Mouse (Mus musculus) neural tube, embryonic 11.5 days (tissue): Measurements from ENCODE around the gene Vstm5. TPM values are rescaled to one million over a fixed set of nuclear protein-coding genes. Genes with fewer than 3 reads are reported as not detected.

Source experiments
- ATAC-seq: fragments of 200-750 bp; cut with Nextera tagmentation; 2 replicates; pipeline ENCODE4 v1.8.0; 2017; ENCODE audit warnings: moderate number of reproducible peaks, mild to moderate bottlenecking, moderate TSS enrichment, moderate library complexity; ENCODE audit not compliant: insufficient read depth, low FRiP score, low TSS enrichment
- DNase-seq: peaks from one replicate; pipeline ENCODE4 v3.0.0-alpha.2; 2015; ENCODE audit warnings: low spot score
- H3K27ac ChIP-seq: fragments of 300-500 bp; sonication (generic); 2 replicates; pipeline ENCODE4 v1.5.1; 2014; ENCODE audit warnings: low read depth, mild to moderate bottlenecking, low read length
- H3K27me3 ChIP-seq: fragments of 300-500 bp; sonication (generic); 2 replicates; pipeline ENCODE4 v1.6.1; 2014; ENCODE audit warnings: mild to moderate bottlenecking, low read length, mixed read lengths; ENCODE audit not compliant: control insufficient read depth, insufficient read depth
- H3K36me3 ChIP-seq: fragments of 300-500 bp; sonication (generic); 2 replicates; pipeline ENCODE4 v1.6.1; 2014; ENCODE audit warnings: mild to moderate bottlenecking, low read length, moderate library complexity, mixed read lengths; ENCODE audit not compliant: control insufficient read depth, insufficient read depth
- H3K4me1 ChIP-seq: fragments of 300-500 bp; sonication (generic); 2 replicates; pipeline ENCODE4 v1.6.1; 2014; ENCODE audit warnings: low read length, mixed read lengths; ENCODE audit not compliant: control insufficient read depth, insufficient read depth
- H3K4me2 ChIP-seq: fragments of 300-500 bp; sonication (generic); 2 replicates; pipeline ENCODE4 v1.6.1; 2014; ENCODE audit warnings: low read depth, mild to moderate bottlenecking, moderate library complexity
- H3K4me3 ChIP-seq: fragments of 300-500 bp; sonication (generic); 2 replicates; pipeline ENCODE4 v1.5.1; 2014; ENCODE audit warnings: low read depth, low read length
- H3K9ac ChIP-seq: fragments of 300-500 bp; sonication (generic); 2 replicates; pipeline ENCODE4 v1.6.1; 2014; ENCODE audit warnings: mild to moderate bottlenecking, low read length
- H3K9me3 ChIP-seq: fragments of 300-500 bp; sonication (generic); 2 replicates; pipeline ENCODE4 v1.6.1; 2016; ENCODE audit warnings: low read length; ENCODE audit not compliant: control insufficient read depth
- WGBS: fragments of 180-500 bp; shearing (Covaris S2); extraction: QIAGEN DNeasy Blood & Tissue Kit; methylation state at CpG from one replicate; pipeline ENCODE4 v1.1.7; 2014; 5-methylcytosine and 5-hydroxymethylcytosine counted together
- polyA plus RNA-seq: library from polyadenylated mRNA; unstranded; fragments of >200 nt; fragmentation: Nextera tagmentation; extraction: Ambion mirVana; gene quantifications from 2 replicates; pipeline ENCODE4 v1.2.1, GENCODE M21; 2014

Vstm5 gene
- polyA plus RNA-seq, 1 experiment from 2014 or later, result 3.0 TPM

GRCm38 (mm10) chr9:15279139-15279648 is 40.3 kb downstream of the Vstm5 start:
- Histone ChIP-seq H3K4me1 (peaks cover 9% of the 10 kb centered on the region; the same call in 1 of the 2 replicates), H3K4me3 (peak overlapping the region; percentile 77), H3K9ac (peak overlapping the region; percentile 91), H3K9me3 (no peaks in the 10 kb centered on the region), H3K27me3 (no peaks in the 10 kb centered on the region), H3K36me3 (no peaks in the 10 kb centered on the region), H3K27ac (peak overlapping the region; percentile 61), H3K4me2 (peak overlapping the region; percentile 65)
- 10% methylated on average over 18 of the region's 19 CpGs for WGBS
- no peak for DNase-seq
- no peak for ATAC-seq

GRCm38 (mm10) chr9:15279649-15280490 is 41.0 kb downstream of the Vstm5 start, which contains the start of gene Med17:
Gene Med17 (minus strand): TSS chr9:15279931.
- Histone ChIP-seq H3K9ac (peak within 1 kb of the TSS; percentile 91), H3K4me1 (peaks cover 9% of the 10 kb centered on the region; the same call in 1 of the 2 replicates), H3K27me3 (no peaks in the 10 kb centered on the region), H3K27ac (peak within 1 kb of the TSS; percentile 61), H3K4me2 (peak within 1 kb of the TSS; percentile 76), H3K9me3 (no peaks in the 10 kb centered on the region), H3K4me3 (peak within 1 kb of the TSS; percentile 77), H3K36me3 (no peaks in the 10 kb centered on the region)
- peak; percentile 97 for ATAC-seq
- WGBS, result 1% methylated on average over 57 of the region's 57 CpGs
- DNase-seq, result peak; percentile 95

GRCm38 (mm10) chr9:15280491-15280879 is 41.6 kb downstream of the Vstm5 start:
- Histone ChIP-seq H3K4me1 (peaks cover 9% of the 10 kb centered on the region; the same call in 1 of the 2 replicates), H3K4me3 (peak overlapping the region; percentile 77), H3K27me3 (no peaks in the 10 kb centered on the region), H3K36me3 (no peaks in the 10 kb centered on the region), H3K9me3 (no peaks in the 10 kb centered on the region), H3K4me2 (peak overlapping the region; percentile 76), H3K9ac (peak overlapping the region; percentile 70), H3K27ac (peak overlapping the region; percentile 27; the same call in 1 of the 2 replicates)
- DNase-seq (no peak), ATAC-seq (peak; percentile 27)
- 54% methylated on average over 5 of the region's 5 CpGs for WGBS

- peaks cover 3% of the 10 kb centered on the region; the same call in 1 of the 2 replicates for H3K4me1 ChIP-seq
- H3K27me3 ChIP-seq, result no peaks in the 10 kb centered on the region
- WGBS, result 67% methylated on average over 3 of the region's 3 CpGs
- no peak overlapping the region for H3K4me2 ChIP-seq
- H3K36me3 ChIP-seq, result no peaks in the 10 kb centered on the region
- no peak overlapping the region for H3K4me3 ChIP-seq
- H3K9me3 ChIP-seq, result no peaks in the 10 kb centered on the region
- H3K9ac ChIP-seq, result no peak overlapping the region
- ATAC-seq, result no peak
- DNase-seq, result no peak
- H3K27ac ChIP-seq, result no peak overlapping the region
Observed at GRCm38 (mm10) chr9:15285443-15285842, 46.6 kb downstream of the Vstm5 start.

- no peak overlapping the region for H3K4me2 ChIP-seq
- no peak for ATAC-seq
- no peaks in the 10 kb centered on the region for H3K9me3 ChIP-seq
- H3K4me3 ChIP-seq, result no peak overlapping the region
- H3K27ac ChIP-seq, result no peak overlapping the region
- DNase-seq, result no peak
- H3K27me3 ChIP-seq, result no peaks in the 10 kb centered on the region
- H3K4me1 ChIP-seq, result no peaks in the 10 kb centered on the region
- 64% methylated on average over 6 of the region's 6 CpGs for WGBS
- H3K9ac ChIP-seq, result no peak overlapping the region
- H3K36me3 ChIP-seq, result no peaks in the 10 kb centered on the region
Observed at GRCm38 (mm10) chr9:15287846-15288245, 49.0 kb downstream of the Vstm5 start.

- no peak overlapping the region for H3K9ac ChIP-seq
- no peak overlapping the region for H3K4me2 ChIP-seq
- H3K36me3 ChIP-seq, result no peaks in the 10 kb centered on the region
- H3K27me3 ChIP-seq, result no peaks in the 10 kb centered on the region
- H3K4me1 ChIP-seq, result no peaks in the 10 kb centered on the region
- no peaks in the 10 kb centered on the region for H3K9me3 ChIP-seq
- WGBS, result 90% methylated on average over 3 of the region's 3 CpGs
- H3K4me3 ChIP-seq, result no peak overlapping the region
- no peak for ATAC-seq
- no peak overlapping the region for H3K27ac ChIP-seq
- DNase-seq, result no peak
Observed at GRCm38 (mm10) chr9:15288402-15288801, 49.6 kb downstream of the Vstm5 start.

GRCm38 (mm10) chr9:15289251-15289650 is 50.4 kb downstream of the Vstm5 start:
- no peak for DNase-seq
- H3K4me1 ChIP-seq, result no peaks in the 10 kb centered on the region
- H3K27ac ChIP-seq, result no peak overlapping the region
- 89% methylated on average over 6 of the region's 6 CpGs for WGBS
- H3K9me3 ChIP-seq, result no peaks in the 10 kb centered on the region
- no peak overlapping the region for H3K4me3 ChIP-seq
- H3K36me3 ChIP-seq, result no peaks in the 10 kb centered on the region
- no peaks in the 10 kb centered on the region for H3K27me3 ChIP-seq
- no peak overlapping the region for H3K4me2 ChIP-seq
- no peak for ATAC-seq
- H3K9ac ChIP-seq, result no peak overlapping the region

- H3K9ac ChIP-seq, result no peak overlapping the region
- no peak overlapping the region for H3K4me3 ChIP-seq
- no peak overlapping the region for H3K27ac ChIP-seq
- no peaks in the 10 kb centered on the region for H3K4me1 ChIP-seq
- no peaks in the 10 kb centered on the region for H3K36me3 ChIP-seq
- H3K27me3 ChIP-seq, result no peaks in the 10 kb centered on the region
- DNase-seq (no peak), ATAC-seq (no peak)
- H3K9me3 ChIP-seq, result no peaks in the 10 kb centered on the region
- WGBS, result 91% methylated on average over 7 of the region's 7 CpGs
- H3K4me2 ChIP-seq, result no peak overlapping the region
Observed at GRCm38 (mm10) chr9:15297112-15297511, 58.3 kb downstream of the Vstm5 start.

GRCm38 (mm10) chr9:15298451-15298850 is 59.6 kb downstream of the Vstm5 start:
- Histone ChIP-seq H3K4me3 (no peak overlapping the region), H3K4me2 (no peak overlapping the region), H3K27ac (no peak overlapping the region), H3K36me3 (no peaks in the 10 kb centered on the region), H3K27me3 (no peaks in the 10 kb centered on the region), H3K9ac (no peak overlapping the region), H3K9me3 (no peaks in the 10 kb centered on the region), H3K4me1 (no peaks in the 10 kb centered on the region)
- no peak for DNase-seq
- WGBS, result 36% methylated on average over 2 of the region's 2 CpGs
- ATAC-seq, result no peak
